Mouse (Mus musculus): ENCODE data around the gene Gm27029. TPM values are rescaled to one million over a fixed set of nuclear protein-coding genes. Genes with fewer than 3 reads are reported as not detected.

Gm27029 gene
- polyA plus RNA-seq, 1 experiment from 2014 or later, result 1.5 TPM

DNA sequence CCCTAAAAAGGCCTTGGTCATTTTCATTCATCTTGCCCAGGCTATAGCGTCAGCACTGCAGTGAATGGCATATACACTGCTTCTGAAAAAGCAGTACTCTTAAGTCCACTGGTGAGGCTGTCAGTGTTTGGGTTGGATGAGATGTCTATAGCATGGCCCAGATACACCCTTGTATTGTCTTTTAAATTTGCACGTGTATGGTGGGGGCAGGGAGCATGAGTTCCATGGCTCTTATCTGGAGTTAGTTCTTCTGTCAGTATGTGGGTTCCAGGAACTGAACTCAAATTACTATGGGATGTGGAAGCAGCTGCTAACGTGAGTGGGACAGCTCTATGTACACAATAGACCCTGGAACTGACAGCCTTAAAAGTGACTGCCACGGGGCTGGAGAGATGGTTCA is 11.2 kb upstream of the Gm27029 start:
- ATAC-seq (no peak), DNase-seq (no peak)
- peaks cover 32% of the 10 kb centered on the region for H3K36me3 ChIP-seq (replicated peaks; ENCODE audit: insufficient read depth, low read length)
- H3K4me1 ChIP-seq (ENCODE audit: insufficient read depth), result no peaks in the 10 kb centered on the region
- H3K9ac ChIP-seq (replicated peaks), result no peak overlapping the region
- no peak overlapping the region for H3K27ac ChIP-seq (ENCODE audit: low read depth)
- no peak for TF ChIP-seq EP300 (IDR thresholded peaks at IDR 0.05; ENCODE audit: low read depth)
- no peak for TF ChIP-seq CTCF (IDR thresholded peaks at IDR 0.05; ENCODE audit: low read depth)
- H3K4me2 ChIP-seq (ENCODE audit: low read depth, low read length), result no peak overlapping the region
- H3K27me3 ChIP-seq (ENCODE audit: insufficient read depth, low read length), result no peaks in the 10 kb centered on the region
- H3K9me3 ChIP-seq (ENCODE audit: low read length), result no peaks in the 10 kb centered on the region
- H3K4me3 ChIP-seq (ENCODE audit: low read depth, low read length), result no peak overlapping the region
- WGBS (ENCODE audit: insufficient replicate concordance), result 55% methylated on average over 4 of the region's 4 CpGs

DNA sequence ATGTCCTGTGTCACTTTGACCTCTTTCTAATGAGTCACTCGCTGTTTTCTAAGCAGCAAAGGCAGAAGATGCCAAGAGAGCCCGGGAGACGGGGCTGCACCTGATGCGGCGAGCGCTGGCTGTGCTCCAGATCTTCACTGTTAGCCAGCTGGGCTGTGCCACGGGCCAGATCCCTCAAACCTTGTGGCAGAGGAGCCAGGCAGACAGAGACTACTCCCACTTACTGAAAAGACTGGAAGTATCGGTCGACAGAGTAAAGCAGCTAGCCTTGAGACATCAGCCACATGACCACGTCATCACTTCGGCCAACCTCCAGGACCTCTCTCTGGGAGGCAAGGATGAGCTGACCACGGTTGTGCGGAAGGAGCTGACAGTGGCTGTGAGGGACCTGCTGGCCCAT is 8.8 kb upstream of the Gm27029 start:
- DNase-seq, result no peak
- H3K36me3 ChIP-seq (replicated peaks; ENCODE audit: insufficient read depth, low read length), result peaks cover 45% of the 10 kb centered on the region
- no peaks in the 10 kb centered on the region for H3K9me3 ChIP-seq (ENCODE audit: low read length)
- H3K4me3 ChIP-seq (ENCODE audit: low read depth, low read length), result no peak overlapping the region
- 89% methylated on average over 13 of the region's 13 CpGs for WGBS (ENCODE audit: insufficient replicate concordance)
- no peak for ATAC-seq
- no peak overlapping the region for H3K27ac ChIP-seq (ENCODE audit: low read depth)
- H3K4me1 ChIP-seq (ENCODE audit: insufficient read depth), result no peaks in the 10 kb centered on the region
- no peak for TF ChIP-seq EP300 (IDR thresholded peaks at IDR 0.05; ENCODE audit: low read depth)
- TF ChIP-seq CTCF (IDR thresholded peaks at IDR 0.05; ENCODE audit: low read depth), result no peak
- H3K9ac ChIP-seq (replicated peaks), result no peak overlapping the region
- no peak overlapping the region for H3K4me2 ChIP-seq (ENCODE audit: low read depth, low read length)
- H3K27me3 ChIP-seq (ENCODE audit: insufficient read depth, low read length), result no peaks in the 10 kb centered on the region

DNA sequence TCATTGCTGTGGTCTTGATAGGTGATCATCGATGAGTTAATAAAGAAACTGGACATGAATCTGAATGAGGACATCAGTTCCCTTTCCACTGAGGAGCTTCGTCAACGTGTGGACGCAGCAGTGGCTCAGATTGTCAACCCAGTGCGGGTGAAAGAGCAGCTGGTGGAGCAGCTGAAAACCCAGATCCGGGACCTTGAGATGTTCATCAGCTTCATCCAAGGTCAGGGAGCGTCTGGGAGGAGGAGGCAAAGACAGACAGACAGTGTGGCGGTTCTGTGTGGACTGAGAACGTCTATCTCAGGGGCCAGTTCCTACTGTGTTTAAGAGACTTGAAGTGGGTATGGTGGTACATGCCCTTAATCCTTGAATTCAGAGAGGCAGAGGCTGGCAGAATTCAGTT is 6.7 kb upstream of the Gm27029 start:
- TF ChIP-seq EP300 (IDR thresholded peaks at IDR 0.05; ENCODE audit: low read depth) (no peak), CTCF (IDR thresholded peaks at IDR 0.05; ENCODE audit: low read depth) (no peak)
- no peak for DNase-seq
- H3K27me3 ChIP-seq (ENCODE audit: insufficient read depth, low read length), result no peaks in the 10 kb centered on the region
- peaks cover 5% of the 10 kb centered on the region for H3K4me1 ChIP-seq (ENCODE audit: insufficient read depth)
- 91% methylated on average over 9 of the region's 9 CpGs for WGBS (ENCODE audit: insufficient replicate concordance)
- H3K9me3 ChIP-seq (ENCODE audit: low read length), result no peaks in the 10 kb centered on the region
- H3K36me3 ChIP-seq (replicated peaks; ENCODE audit: insufficient read depth, low read length), result peaks cover 45% of the 10 kb centered on the region
- H3K4me2 ChIP-seq (ENCODE audit: low read depth, low read length), result no peak overlapping the region
- no peak for ATAC-seq
- H3K27ac ChIP-seq (ENCODE audit: low read depth), result no peak overlapping the region
- no peak overlapping the region for H3K4me3 ChIP-seq (ENCODE audit: low read depth, low read length)
- H3K9ac ChIP-seq (replicated peaks), result no peak overlapping the region

DNA sequence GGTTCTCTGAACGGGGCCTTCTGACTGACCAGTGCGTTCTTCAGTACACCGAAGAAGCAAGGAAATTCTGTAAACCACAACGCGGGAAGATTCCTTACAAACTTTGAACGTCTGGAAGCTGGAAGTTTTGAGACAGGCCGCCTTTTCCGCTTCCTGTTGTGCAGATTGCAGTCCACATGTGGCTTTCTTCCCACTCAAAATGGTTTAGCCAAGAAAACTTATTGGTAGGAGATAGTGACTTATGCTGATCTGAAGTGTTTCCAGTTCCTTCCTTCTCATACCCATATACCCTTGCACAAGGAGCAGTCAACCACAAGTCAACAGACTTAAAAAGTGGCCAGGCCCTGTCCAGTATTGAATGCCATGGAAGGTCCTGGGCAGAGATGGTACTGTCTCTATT is 1.6 kb upstream of the Gm27029 start:
- TF ChIP-seq CTCF (IDR thresholded peaks at IDR 0.05; ENCODE audit: low read depth) (no peak), EP300 (IDR thresholded peaks at IDR 0.05; ENCODE audit: low read depth) (no peak)
- Histone ChIP-seq H3K36me3 (replicated peaks; ENCODE audit: insufficient read depth, low read length) (peaks cover 15% of the 10 kb centered on the region), H3K4me2 (ENCODE audit: low read depth, low read length) (peak overlapping the region; percentile 93), H3K9me3 (ENCODE audit: low read length) (no peaks in the 10 kb centered on the region), H3K4me1 (ENCODE audit: insufficient read depth) (peaks cover 23% of the 10 kb centered on the region), H3K9ac (replicated peaks) (0 out of 2 replicates have a peak overlapping the region, but pooled peaks have one; percentile 80), H3K27ac (ENCODE audit: low read depth) (no peak overlapping the region), H3K4me3 (ENCODE audit: low read depth, low read length) (peak overlapping the region; percentile 80), H3K27me3 (ENCODE audit: insufficient read depth, low read length) (no peaks in the 10 kb centered on the region)
- WGBS (ENCODE audit: insufficient replicate concordance), result 54% methylated on average over 8 of the region's 8 CpGs
- DNase-seq, result no peak
- ATAC-seq, result no peak

DNA sequence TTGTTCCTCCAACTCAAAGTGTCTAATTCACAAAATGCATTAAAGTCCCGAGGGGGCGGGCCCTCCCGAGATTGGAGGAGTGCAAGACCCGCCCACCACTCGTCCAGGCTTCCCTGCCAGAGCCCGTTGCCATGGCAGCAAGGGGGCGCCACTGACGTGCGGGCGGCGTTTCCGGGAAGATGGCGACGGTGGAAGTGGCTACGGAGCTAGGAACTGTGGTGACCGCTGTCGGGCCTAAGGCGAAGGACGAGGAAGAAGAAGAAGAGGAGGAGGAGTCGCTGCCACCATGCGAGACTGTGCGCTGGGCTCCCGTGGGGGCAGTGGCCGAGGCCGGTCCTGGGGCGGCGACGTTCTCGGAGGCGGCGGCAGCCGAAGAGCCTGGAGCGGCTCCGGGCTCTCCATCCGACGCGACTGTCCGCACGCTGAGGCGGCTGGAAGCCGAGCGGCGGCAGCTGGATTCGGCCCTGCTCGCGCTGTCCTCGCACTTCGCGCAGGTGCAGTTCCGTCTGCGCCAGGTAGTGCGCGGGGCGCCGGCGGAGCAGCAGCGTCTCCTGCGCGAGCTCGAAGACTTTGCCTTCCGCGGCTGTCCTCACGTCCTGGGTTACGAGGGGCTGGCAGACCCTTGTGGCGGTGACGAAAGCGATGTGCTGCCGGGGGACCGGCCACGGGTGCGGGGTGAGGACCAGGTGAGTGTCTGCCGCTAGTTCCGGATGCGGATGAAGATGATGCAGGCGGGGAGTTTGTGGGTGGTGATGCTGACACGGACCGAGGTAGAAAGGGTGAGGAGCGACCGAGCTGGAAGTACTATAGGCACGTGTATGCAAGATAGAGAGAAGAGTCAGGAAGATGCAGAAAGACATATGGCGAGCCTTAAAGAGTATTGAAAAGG is 573 bp upstream of the Gm27029 start, which contains the start of the genes Rundc1 and Ptges3l:
Rundc1 (plus strand) TSS at position 161 of the 889 bp plus-strand sequence.
Ptges3l (minus strand) TSS at position 409 of the 889 bp plus-strand sequence.
- Histone ChIP-seq H3K4me1 (ENCODE audit: insufficient read depth) (peaks cover 23% of the 10 kb centered on the region), H3K4me2 (ENCODE audit: low read depth, low read length) (peak within 1 kb of the TSS; percentile 93), H3K36me3 (replicated peaks; ENCODE audit: insufficient read depth, low read length) (peaks cover 8% of the 10 kb centered on the region; the same call in 1 of the 2 replicates), H3K4me3 (ENCODE audit: low read depth, low read length) (peak within 1 kb of the TSS; percentile 80), H3K27me3 (ENCODE audit: insufficient read depth, low read length) (no peaks in the 10 kb centered on the region), H3K27ac (ENCODE audit: low read depth) (peak within 1 kb of the TSS; percentile 75), H3K9ac (replicated peaks) (peak within 1 kb of the TSS; percentile 80), H3K9me3 (ENCODE audit: low read length) (no peaks in the 10 kb centered on the region)
- under 1% methylated on average over 71 of the region's 81 CpGs for WGBS (ENCODE audit: insufficient replicate concordance)
- DNase-seq (peak; percentile 99), ATAC-seq (peak; percentile 94)
- peak; percentile 69 for TF ChIP-seq CTCF (IDR thresholded peaks at IDR 0.05; ENCODE audit: low read depth)
- no peak for TF ChIP-seq EP300 (IDR thresholded peaks at IDR 0.05; ENCODE audit: low read depth)

DNA sequence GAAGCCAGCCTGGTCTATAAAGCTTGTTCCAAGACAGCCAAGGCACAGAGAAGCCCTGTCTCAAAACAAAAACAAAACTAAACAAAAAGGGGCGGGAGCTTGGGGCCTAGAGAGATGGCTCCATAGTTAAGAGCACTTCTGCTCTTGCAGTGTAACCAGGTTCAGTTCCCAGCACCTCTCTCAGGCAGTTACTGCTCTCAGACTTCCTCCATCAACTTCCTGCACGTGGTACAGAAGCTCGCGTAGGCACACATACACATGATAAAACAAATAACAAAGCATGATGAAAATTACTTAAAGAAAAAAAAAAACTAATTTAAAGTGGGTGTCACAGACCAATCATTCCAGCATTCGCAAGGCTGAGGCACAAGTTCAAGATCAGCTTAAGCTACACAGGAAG is 4.4 kb downstream of the Gm27029 start:
- Histone ChIP-seq H3K27ac (ENCODE audit: low read depth) (no peak overlapping the region), H3K4me1 (ENCODE audit: insufficient read depth) (peaks cover 17% of the 10 kb centered on the region), H3K4me3 (ENCODE audit: low read depth, low read length) (no peak overlapping the region), H3K36me3 (replicated peaks; ENCODE audit: insufficient read depth, low read length) (no peaks in the 10 kb centered on the region), H3K9me3 (ENCODE audit: low read length) (no peaks in the 10 kb centered on the region), H3K4me2 (ENCODE audit: low read depth, low read length) (no peak overlapping the region), H3K27me3 (ENCODE audit: insufficient read depth, low read length) (no peaks in the 10 kb centered on the region), H3K9ac (replicated peaks) (no peak overlapping the region)
- no peak for TF ChIP-seq CTCF (IDR thresholded peaks at IDR 0.05; ENCODE audit: low read depth)
- no peak for TF ChIP-seq EP300 (IDR thresholded peaks at IDR 0.05; ENCODE audit: low read depth)
- DNase-seq (no peak), ATAC-seq (no peak)
- 70% methylated on average over 5 of the region's 5 CpGs for WGBS (ENCODE audit: insufficient replicate concordance)
